Mouse (Mus musculus): ENCODE results near the gene Mmaa. TPM values are rescaled to one million over a fixed set of nuclear protein-coding genes. Genes with fewer than 3 reads are reported as not detected.

The Mmaa gene
- polyA plus RNA-seq, 1 experiment from 2014 or later, result 7.2 TPM

DNA sequence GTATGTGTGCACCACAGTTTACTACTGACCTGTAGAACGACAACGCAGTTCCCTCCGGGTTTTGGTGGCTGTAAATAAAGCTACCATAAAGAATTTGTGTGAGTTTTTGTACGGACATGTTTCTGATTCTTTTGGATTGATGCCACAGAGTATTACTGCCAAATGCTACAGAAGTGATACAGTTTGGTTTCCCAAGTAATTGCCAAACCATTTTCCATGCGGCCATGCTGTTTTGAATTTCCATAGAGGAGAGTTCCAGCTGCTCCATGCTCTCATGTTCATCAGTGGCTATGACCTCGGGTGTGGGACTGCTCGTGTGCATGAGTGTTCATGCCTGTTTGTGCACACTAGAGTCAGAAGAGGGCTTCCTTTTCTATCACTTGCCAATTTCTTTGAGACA, 54.7 kb downstream of the Mmaa start:
- WGBS, result 79% methylated on average over 7 of the region's 7 CpGs
- TF ChIP-seq CTCF (IDR thresholded peaks at IDR 0.05; ENCODE audit: low read depth), result no peak
- H3K27me3 ChIP-seq (replicated peaks; ENCODE audit: control insufficient read depth, insufficient read depth, low read length), result no peaks in the 10 kb centered on the region
- H3K4me3 ChIP-seq (ENCODE audit: low read depth, low read length), result no peak overlapping the region
- H3K4me1 ChIP-seq (replicated peaks; ENCODE audit: control insufficient read depth, insufficient read depth, low read length), result no peaks in the 10 kb centered on the region
- no peak overlapping the region for H3K4me2 ChIP-seq (replicated peaks; ENCODE audit: low read depth)
- H3K27ac ChIP-seq (ENCODE audit: low read depth, low read length), result no peak overlapping the region
- no peaks in the 10 kb centered on the region for H3K36me3 ChIP-seq (ENCODE audit: control insufficient read depth, insufficient read depth)
- no peak for ATAC-seq
- no peaks in the 10 kb centered on the region for H3K9me3 ChIP-seq (ENCODE audit: control insufficient read depth)
- no peak overlapping the region for H3K9ac ChIP-seq (ENCODE audit: low read depth, low read length)

DNA sequence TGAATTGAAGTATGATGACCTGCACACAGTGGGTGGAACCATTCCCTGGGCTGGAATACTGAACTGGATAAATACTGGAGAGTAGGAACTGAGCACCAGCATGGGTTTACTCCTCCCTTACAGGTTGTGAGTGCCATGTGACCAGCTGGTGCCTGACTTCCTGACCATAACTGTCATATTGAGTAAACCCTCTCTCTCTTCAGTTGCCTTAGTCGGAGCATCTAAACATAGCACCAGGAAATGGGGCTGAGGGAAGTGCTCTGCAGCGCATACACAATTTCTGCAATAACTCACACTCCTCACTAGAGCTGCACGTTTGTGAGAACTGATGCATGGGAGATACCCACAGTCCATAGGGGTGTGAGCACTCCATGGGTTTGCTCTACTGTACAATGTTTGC, 55.4 kb downstream of the Mmaa start:
- H3K36me3 ChIP-seq (ENCODE audit: control insufficient read depth, insufficient read depth), result no peaks in the 10 kb centered on the region
- no peak for ATAC-seq
- no peak overlapping the region for H3K4me3 ChIP-seq (ENCODE audit: low read depth, low read length)
- no peak overlapping the region for H3K27ac ChIP-seq (ENCODE audit: low read depth, low read length)
- TF ChIP-seq CTCF (IDR thresholded peaks at IDR 0.05; ENCODE audit: low read depth), result no peak
- no peaks in the 10 kb centered on the region for H3K9me3 ChIP-seq (ENCODE audit: control insufficient read depth)
- H3K4me1 ChIP-seq (replicated peaks; ENCODE audit: control insufficient read depth, insufficient read depth, low read length), result no peaks in the 10 kb centered on the region
- H3K27me3 ChIP-seq (replicated peaks; ENCODE audit: control insufficient read depth, insufficient read depth, low read length), result no peaks in the 10 kb centered on the region
- 69% methylated on average over 3 of the region's 3 CpGs for WGBS
- H3K9ac ChIP-seq (ENCODE audit: low read depth, low read length), result no peak overlapping the region
- no peak overlapping the region for H3K4me2 ChIP-seq (replicated peaks; ENCODE audit: low read depth)

DNA sequence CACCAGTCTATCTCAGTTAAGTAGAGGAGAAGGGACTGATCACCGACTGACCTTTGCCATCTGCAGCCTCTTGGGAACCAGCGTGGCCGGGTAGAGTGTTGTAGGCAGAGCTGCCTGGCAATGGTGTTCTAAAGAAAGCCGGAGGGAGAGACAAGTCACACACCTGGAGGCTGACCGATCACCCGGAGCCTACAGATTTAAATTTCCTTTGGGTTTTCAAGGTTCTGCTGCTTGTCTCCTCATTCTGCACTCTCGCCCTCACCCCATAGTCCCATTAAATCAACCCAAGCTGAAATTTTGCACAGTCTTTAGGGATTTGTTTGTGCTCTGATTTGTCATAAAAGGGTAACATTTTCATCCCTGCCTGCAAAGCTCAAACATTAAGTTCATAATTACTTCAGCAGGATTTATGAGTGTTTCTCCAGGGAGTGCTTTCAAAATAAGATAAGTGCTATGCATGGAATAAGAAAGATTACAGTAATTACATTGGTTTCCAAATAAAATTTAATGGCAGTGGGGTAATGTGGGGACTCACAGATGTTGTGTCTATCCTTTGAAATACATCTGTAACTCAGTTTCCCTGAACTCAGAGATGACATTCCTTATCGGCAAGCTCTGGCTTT, 65.4 kb downstream of the Mmaa start:
- Histone ChIP-seq H3K4me1 (replicated peaks; ENCODE audit: control insufficient read depth, insufficient read depth, low read length) (no peaks in the 10 kb centered on the region), H3K4me3 (ENCODE audit: low read depth, low read length) (no peak overlapping the region), H3K27ac (ENCODE audit: low read depth, low read length) (no peak overlapping the region), H3K36me3 (ENCODE audit: control insufficient read depth, insufficient read depth) (no peaks in the 10 kb centered on the region), H3K27me3 (replicated peaks; ENCODE audit: control insufficient read depth, insufficient read depth, low read length) (no peaks in the 10 kb centered on the region), H3K9ac (ENCODE audit: low read depth, low read length) (no peak overlapping the region), H3K9me3 (ENCODE audit: control insufficient read depth) (no peaks in the 10 kb centered on the region), H3K4me2 (replicated peaks; ENCODE audit: low read depth) (no peak overlapping the region)
- no peak for TF ChIP-seq CTCF (IDR thresholded peaks at IDR 0.05; ENCODE audit: low read depth)
- WGBS, result 82% methylated on average over 8 of the region's 8 CpGs
- no peak for ATAC-seq

DNA sequence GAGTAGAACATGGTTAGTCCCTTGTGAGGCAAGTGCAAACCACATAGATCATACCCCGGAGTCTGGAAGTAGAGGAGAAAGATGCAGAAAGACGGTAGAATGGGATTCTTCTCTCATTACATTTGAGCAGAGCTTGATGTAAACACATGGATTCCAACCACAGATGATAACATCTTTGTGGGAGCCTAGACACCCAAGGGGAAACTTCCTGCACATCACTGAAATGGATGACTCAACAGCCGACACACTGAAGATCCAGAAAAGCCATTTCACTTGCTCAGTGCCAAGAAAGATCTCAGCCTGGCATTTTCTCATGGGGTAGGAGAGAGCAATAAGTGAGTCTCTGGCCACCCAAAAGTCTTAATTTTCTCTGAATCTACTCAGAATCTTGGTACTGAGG, 66.8 kb downstream of the Mmaa start:
- H3K4me2 ChIP-seq (replicated peaks; ENCODE audit: low read depth), result no peak overlapping the region
- no peak for TF ChIP-seq CTCF (IDR thresholded peaks at IDR 0.05; ENCODE audit: low read depth)
- no peaks in the 10 kb centered on the region for H3K9me3 ChIP-seq (ENCODE audit: control insufficient read depth)
- no peak for ATAC-seq
- no peaks in the 10 kb centered on the region for H3K27me3 ChIP-seq (replicated peaks; ENCODE audit: control insufficient read depth, insufficient read depth, low read length)
- H3K9ac ChIP-seq (ENCODE audit: low read depth, low read length), result no peak overlapping the region
- no peak overlapping the region for H3K4me3 ChIP-seq (ENCODE audit: low read depth, low read length)
- WGBS, result 74% methylated on average over 3 of the region's 3 CpGs
- no peaks in the 10 kb centered on the region for H3K4me1 ChIP-seq (replicated peaks; ENCODE audit: control insufficient read depth, insufficient read depth, low read length)
- H3K27ac ChIP-seq (ENCODE audit: low read depth, low read length), result no peak overlapping the region
- H3K36me3 ChIP-seq (ENCODE audit: control insufficient read depth, insufficient read depth), result no peaks in the 10 kb centered on the region

DNA sequence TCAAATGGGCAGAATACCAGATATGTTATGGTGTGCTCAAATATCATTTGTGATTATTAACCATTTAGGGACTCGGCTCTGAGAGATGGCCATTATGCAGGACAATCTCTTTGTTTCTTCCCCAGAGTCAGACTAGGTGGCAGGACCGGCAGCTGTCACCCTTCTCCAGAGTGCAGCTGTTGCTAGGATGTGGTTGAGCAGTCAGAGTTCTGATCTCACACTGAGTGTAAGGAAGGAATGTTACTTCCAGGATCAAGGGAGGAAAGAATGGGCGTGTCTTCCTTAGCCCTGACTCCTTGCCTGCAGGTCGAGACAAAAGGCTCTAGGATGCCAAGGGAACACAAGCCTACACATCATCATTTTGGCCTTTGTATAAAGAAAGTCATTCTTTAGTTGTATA, 67.5 kb downstream of the Mmaa start:
- H3K4me1 ChIP-seq (replicated peaks; ENCODE audit: control insufficient read depth, insufficient read depth, low read length), result no peaks in the 10 kb centered on the region
- H3K9me3 ChIP-seq (ENCODE audit: control insufficient read depth), result no peaks in the 10 kb centered on the region
- H3K4me2 ChIP-seq (replicated peaks; ENCODE audit: low read depth), result no peak overlapping the region
- no peak overlapping the region for H3K27ac ChIP-seq (ENCODE audit: low read depth, low read length)
- no peak for ATAC-seq
- TF ChIP-seq CTCF (IDR thresholded peaks at IDR 0.05; ENCODE audit: low read depth), result no peak
- 77% methylated on average over 4 of the region's 4 CpGs for WGBS
- H3K36me3 ChIP-seq (ENCODE audit: control insufficient read depth, insufficient read depth), result no peaks in the 10 kb centered on the region
- no peaks in the 10 kb centered on the region for H3K27me3 ChIP-seq (replicated peaks; ENCODE audit: control insufficient read depth, insufficient read depth, low read length)
- no peak overlapping the region for H3K4me3 ChIP-seq (ENCODE audit: low read depth, low read length)
- no peak overlapping the region for H3K9ac ChIP-seq (ENCODE audit: low read depth, low read length)

DNA sequence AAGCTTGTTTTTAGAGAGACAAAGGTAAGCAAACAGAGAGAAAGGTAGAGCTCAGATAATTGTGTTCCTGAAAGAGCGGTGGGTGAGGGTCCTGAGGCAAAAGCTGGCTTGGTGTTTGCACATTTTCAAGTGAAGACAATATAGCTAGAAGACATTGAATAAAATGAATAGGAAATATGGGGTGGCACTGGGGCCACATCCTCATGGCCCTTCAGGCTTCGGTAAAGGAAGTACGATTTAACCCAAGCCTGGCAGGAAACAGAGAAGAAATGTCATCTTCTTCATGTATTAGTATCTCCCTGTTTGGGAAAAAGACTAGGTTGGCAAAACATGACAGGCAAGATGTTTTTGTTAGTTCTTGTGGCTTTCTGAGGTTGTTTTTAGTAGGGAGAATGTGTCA, 68.7 kb downstream of the Mmaa start:
- H3K4me2 ChIP-seq (replicated peaks; ENCODE audit: low read depth), result no peak overlapping the region
- no peak for ATAC-seq
- H3K4me3 ChIP-seq (ENCODE audit: low read depth, low read length), result no peak overlapping the region
- H3K36me3 ChIP-seq (ENCODE audit: control insufficient read depth, insufficient read depth), result no peaks in the 10 kb centered on the region
- no peak overlapping the region for H3K27ac ChIP-seq (ENCODE audit: low read depth, low read length)
- 90% methylated on average over 3 of the region's 3 CpGs for WGBS
- H3K27me3 ChIP-seq (replicated peaks; ENCODE audit: control insufficient read depth, insufficient read depth, low read length), result no peaks in the 10 kb centered on the region
- H3K9ac ChIP-seq (ENCODE audit: low read depth, low read length), result no peak overlapping the region
- no peaks in the 10 kb centered on the region for H3K4me1 ChIP-seq (replicated peaks; ENCODE audit: control insufficient read depth, insufficient read depth, low read length)
- no peaks in the 10 kb centered on the region for H3K9me3 ChIP-seq (ENCODE audit: control insufficient read depth)
- no peak for TF ChIP-seq CTCF (IDR thresholded peaks at IDR 0.05; ENCODE audit: low read depth)

DNA sequence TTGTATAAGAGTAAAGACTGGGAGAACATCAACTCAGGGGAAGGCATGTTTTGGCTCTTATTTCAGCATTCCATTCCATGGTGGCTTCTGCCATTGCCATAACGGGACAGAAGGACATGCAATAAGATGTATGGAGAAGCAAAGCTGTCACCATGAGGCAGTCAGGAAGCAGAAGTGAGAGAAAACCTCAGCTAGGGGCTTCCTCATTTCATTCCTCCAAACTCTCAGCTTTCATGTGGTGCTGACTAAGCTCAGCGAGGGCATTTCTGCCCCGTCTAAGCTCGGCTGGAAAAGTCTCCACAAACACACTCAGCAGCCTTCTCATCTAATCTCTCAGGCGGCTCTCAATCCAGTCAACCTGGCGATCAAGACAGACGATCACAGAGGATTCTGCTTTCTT, 69.2 kb downstream of the Mmaa start:
- WGBS, result 64% methylated on average over 7 of the region's 7 CpGs
- Histone ChIP-seq H3K27me3 (replicated peaks; ENCODE audit: control insufficient read depth, insufficient read depth, low read length) (no peaks in the 10 kb centered on the region), H3K4me2 (replicated peaks; ENCODE audit: low read depth) (no peak overlapping the region), H3K9ac (ENCODE audit: low read depth, low read length) (no peak overlapping the region), H3K27ac (ENCODE audit: low read depth, low read length) (no peak overlapping the region), H3K9me3 (ENCODE audit: control insufficient read depth) (no peaks in the 10 kb centered on the region), H3K36me3 (ENCODE audit: control insufficient read depth, insufficient read depth) (no peaks in the 10 kb centered on the region), H3K4me1 (replicated peaks; ENCODE audit: control insufficient read depth, insufficient read depth, low read length) (no peaks in the 10 kb centered on the region), H3K4me3 (ENCODE audit: low read depth, low read length) (no peak overlapping the region)
- ATAC-seq, result no peak
- no peak for TF ChIP-seq CTCF (IDR thresholded peaks at IDR 0.05; ENCODE audit: low read depth)
